Mouse (Mus musculus) CD4-positive naive resting alpha-beta T cell, adult 76 days (primary cell): ENCODE measurements around the gene Golgb1. TPM values are rescaled to one million over a fixed set of nuclear protein-coding genes. Genes with fewer than 3 reads are reported as not detected.

Experiments
- total RNA-seq: library from RNA; stranded (reverse); gene quantifications from one replicate; pipeline ENCODE4 v1.2.4, GENCODE M21; 2023

Golgb1 gene
- total RNA-seq: 27.0 TPM

GRCm38 (mm10) chr16:36874583-36875275 lies at the start of gene Golgb1, which contains the start of gene Eaf2:
Gene Golgb1 (plus strand): TSS chr16:36875140.
Gene Eaf2 (minus strand): TSS chr16:36875003.

GRCm38 (mm10) chr16:36828054-36828786 lies 46.7 kb upstream of the Golgb1 start, which contains the start of gene Iqcb1:
Gene Iqcb1 (plus strand): TSS chr16:36828385.

DNA sequence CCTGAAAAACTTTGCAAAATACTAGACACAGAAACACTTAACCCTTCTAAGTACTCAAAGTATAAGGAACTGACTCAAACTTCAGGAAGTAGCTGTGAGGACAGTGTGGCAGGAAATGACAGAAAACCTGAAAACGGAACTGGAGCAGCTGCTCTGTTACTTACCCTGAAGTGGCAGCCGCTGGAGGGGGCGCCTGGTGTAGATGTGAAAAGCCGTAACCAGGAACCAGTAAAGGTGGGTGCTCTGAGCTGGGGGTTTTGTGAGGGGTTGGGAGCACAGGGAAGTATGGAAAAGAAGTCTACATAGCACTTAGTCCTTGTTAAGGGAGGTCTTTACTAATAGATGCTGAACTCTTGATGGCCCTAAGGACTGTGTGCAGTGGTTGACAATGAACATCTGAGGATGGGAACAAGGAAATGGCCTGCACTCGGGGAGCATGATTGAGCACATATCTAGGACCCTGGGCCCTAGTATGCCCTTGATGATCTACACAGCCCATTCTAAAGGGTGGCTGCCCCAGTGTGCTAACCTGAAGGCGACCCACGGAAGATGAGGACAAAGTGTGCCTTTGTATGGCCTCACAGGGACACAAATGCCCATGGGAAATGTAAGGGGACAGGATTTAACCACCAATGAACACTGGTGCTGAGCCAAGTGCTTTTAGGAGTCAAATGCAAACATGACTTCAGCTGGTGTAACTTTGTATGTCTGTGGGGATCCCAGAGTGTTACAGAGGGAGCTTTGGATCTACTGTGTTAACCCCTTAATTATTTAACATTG lies 60.1 kb downstream of the Golgb1 start, which contains the start of gene Hcls1:
Hcls1 (plus strand) TSS at position 143 of the 780 bp plus-strand sequence.

Other genes with a start within 250 kb of the Golgb1 start
- 27.8 TPM for gene Cd86, start 209.1 kb upstream of the Golgb1 start, total RNA-seq
- 2.4 TPM for gene Ildr1, start 181.2 kb upstream of the Golgb1 start, total RNA-seq
- 28.4 TPM for gene Slc15a2, start 90.2 kb upstream of the Golgb1 start, total RNA-seq
- gene Iqcb1, start 46.8 kb upstream of the Golgb1 start, total RNA-seq: 44.9 TPM
- 3.0 TPM for gene Eaf2, start 137 bp upstream of the Golgb1 start, total RNA-seq
- 171 TPM for gene Hcls1, start 59.8 kb downstream of the Golgb1 start, total RNA-seq
- gene Fbxo40, start 115.3 kb downstream of the Golgb1 start, total RNA-seq: 0.29 TPM
- gene Polq, start 136.6 kb downstream of the Golgb1 start, total RNA-seq: 5.2 TPM